Mouse (Mus musculus) embryo, embryonic 11 days (tissue): ENCODE measurements at regions not wholly inside any gene's neighbourhood (a gene's known extent, or its start where the extent isn't known, plus 50 kb on each side); places are given as distances from the start of the nearest gene placed in this dataset.

Experiments used
- DNase-seq: peaks from one replicate; pipeline ENCODE4 v3.0.0-alpha.2; 2015

DNA sequence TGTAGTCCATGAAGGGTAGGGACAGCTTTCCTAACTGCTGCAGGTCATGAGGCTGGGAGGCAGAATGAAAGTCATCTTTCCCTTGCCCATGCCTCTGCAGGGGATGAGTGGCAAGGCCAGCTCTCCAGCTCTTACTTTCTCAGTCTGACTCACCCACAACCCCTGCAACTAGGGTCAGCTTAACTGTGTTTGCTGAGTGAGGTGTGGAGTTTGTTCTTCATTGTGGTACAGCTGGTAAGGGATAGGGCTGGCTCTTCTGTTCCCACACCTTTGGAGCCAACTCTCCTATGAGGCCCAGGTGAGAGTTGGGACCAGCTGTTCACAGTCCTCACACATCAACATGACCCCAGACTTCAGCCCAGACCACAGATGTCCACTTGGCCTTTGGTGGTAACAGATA, 124.2 kb upstream of the Tle1 start:
- DNase-seq = no peak

- peak; percentile 4 for DNase-seq
These were observed 84.5 kb upstream of the Tle1 start for GRCm38 (mm10) chr4:72285112-72285675.

DNA sequence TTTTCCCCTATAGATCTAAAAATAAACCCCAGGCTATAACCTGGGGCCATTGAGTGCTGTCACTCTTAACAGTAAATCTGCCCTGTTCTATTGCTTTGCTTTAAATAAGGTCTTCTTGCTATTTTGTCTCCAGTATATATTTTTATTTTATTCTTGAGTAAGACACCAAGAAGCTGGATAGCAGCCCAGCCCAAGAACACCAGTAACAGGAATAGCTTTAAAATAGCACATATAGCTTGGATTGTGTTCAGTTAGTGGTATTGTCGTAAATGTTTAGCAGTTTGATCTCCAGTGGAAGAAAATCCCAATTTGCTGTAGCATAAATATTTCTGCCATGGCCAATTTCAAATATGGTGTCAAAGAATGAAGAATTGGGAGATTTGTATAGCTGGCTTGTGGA, 49.8 kb upstream of the Tle1 start:
- no peak for DNase-seq
